Mouse (Mus musculus): Measurements from ENCODE around the gene Gm49336. TPM values are rescaled to one million over a fixed set of nuclear protein-coding genes. Genes with fewer than 3 reads are reported as not detected.

The Gm49336 gene
- polyA plus RNA-seq (2016; fragmentation: Nextera tagmentation; extraction: Ambion mirVana): 56.1 and 58.8 TPM in 2 replicates

DNA sequence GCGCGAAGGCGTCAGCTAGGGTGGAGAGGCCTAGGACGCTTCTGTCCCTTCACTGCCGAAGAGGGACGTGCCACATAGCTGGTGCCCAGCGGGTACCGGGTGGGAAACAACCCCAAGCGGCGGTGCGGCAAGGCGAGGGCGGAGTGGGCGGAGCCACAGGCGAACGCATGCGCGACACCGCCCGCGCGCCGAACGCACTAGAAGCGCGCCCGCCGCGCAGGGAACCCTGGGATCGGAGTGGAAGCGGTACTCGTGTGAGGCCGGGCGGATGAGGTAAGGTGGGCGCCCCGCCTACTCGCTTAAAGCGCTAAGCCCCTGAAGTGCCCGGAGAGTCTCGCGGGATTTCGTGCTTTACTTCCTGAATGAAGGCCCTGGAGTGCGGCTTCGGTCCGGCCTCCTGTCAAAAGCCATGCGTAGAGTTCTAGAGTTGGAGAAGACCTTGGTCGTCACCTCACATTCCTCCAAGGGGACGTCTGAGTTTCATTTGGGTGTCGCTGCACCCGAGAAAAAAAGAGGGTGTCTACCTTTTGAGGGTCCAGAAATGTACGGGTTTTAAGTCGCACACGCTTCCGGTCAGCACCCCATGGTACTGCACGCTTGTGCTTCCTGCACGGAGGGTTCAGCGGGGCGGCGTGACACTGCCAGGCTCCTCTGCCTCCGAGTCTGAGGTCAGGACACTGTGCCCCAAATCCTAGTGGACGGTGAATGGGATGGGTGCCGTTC, at the start of gene Gm49336, which contains the start of gene Nupl1:
Gene Gm49336 (minus strand): TSS at position 227 of the 723 bp plus-strand sequence.
Gene Nupl1 (minus strand): TSS at position 151 of the 723 bp plus-strand sequence.
- peak within 1 kb of the TSS; percentile 87 for H3K27ac ChIP-seq
- ATAC-seq (ENCODE audit: insufficient number of reproducible peaks, insufficient read depth, low FRiP score, low TSS enrichment, low read depth): peak; percentile 99

DNA sequence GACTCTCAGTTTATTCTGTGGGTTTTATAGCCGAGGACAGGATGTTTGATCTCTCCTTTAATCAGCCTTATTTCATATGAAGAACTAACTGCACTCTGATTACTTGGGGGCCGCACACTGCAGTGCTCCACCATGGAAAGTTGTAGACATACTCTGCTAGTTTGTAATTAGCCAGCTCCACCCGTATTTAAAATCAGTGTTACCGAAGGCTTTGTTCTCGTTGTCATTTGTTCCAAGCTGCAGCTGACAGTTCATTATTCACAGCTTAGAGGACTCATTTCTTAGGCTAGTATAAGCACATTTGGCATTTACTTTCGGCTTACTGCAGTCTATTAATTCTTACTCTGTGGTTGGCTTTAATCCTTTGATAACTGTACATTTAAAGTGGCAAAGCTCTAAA, 49.7 kb upstream of the Gm49336 start:
- Histone ChIP-seq H3K36me3 (peaks cover 38% of the 10 kb centered on the region; the same call in 1 of the 2 replicates), H3K9me3 (no peaks in the 10 kb centered on the region), H3K27ac (no peak overlapping the region), H3K4me3 (replicated peaks) (no peak overlapping the region), H3K9ac (replicated peaks) (no peak overlapping the region), H3K4me2 (no peak overlapping the region), H3K27me3 (no peaks in the 10 kb centered on the region), H3K4me1 (replicated peaks) (no peaks in the 10 kb centered on the region)
- WGBS: 73% methylated on average over 6 of the region's 6 CpGs
- ATAC-seq (ENCODE audit: insufficient number of reproducible peaks, insufficient read depth, low FRiP score, low TSS enrichment, low read depth): no peak

More for the DNA sequence above, at the start of gene Gm49336, which contains the start of gene Nupl1:
- H3K4me3 ChIP-seq (replicated peaks): peak within 1 kb of the TSS; percentile 94
- no peaks in the 10 kb centered on the region for H3K9me3 ChIP-seq
- peak within 1 kb of the TSS; percentile 90 for H3K4me2 ChIP-seq
- H3K9ac ChIP-seq (replicated peaks): peak within 1 kb of the TSS; percentile 92
- no peaks in the 10 kb centered on the region for H3K27me3 ChIP-seq
- under 1% methylated on average over 62 of the region's 62 CpGs for WGBS
- H3K36me3 ChIP-seq: no peaks in the 10 kb centered on the region; the same call in 1 of the 2 replicates
- H3K4me1 ChIP-seq (replicated peaks): peaks cover 20% of the 10 kb centered on the region

DNA sequence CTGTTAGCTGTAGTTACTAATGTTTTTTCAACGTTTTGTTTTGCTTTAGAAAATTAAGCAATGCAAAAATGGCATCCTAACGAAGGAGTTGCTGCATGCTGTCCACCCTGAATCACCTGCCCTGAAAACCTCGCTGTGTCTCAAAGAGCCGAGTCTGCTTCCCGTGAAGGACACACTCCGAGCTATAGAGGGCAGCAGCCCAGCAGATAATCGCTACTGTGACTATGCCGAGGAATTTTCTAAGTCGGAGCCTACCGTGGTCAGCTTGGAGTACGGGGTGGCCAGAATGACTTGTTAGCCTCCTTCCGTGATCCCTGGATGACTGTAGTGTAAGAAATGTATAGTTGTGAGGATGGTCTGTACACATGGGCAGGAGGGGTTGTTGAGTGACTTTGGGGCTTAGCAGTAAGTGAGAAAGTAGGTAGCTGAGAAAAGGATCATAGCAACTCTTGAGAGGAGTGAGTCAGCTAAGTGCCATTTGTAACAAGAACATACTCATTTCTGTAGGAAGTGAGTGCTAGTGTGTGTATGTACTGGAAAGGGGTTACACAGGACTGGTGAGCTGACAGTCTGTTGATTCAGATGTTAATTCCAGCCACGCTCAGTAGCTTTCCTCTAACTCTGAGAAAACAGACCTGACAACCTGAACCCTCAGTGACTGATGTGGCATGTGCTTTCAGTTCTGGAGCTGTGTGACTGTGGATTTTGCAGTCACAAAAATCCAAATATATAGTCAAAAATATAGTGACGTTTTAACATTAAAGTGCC, 49.1 kb upstream of the Gm49336 start:
- no peak overlapping the region for H3K27ac ChIP-seq
- 77% methylated on average over 14 of the region's 14 CpGs for WGBS
- no peaks in the 10 kb centered on the region for H3K9me3 ChIP-seq
- no peak for ATAC-seq (ENCODE audit: insufficient number of reproducible peaks, insufficient read depth, low FRiP score, low TSS enrichment, low read depth)
- H3K36me3 ChIP-seq: peaks cover 38% of the 10 kb centered on the region; the same call in 1 of the 2 replicates
- H3K4me2 ChIP-seq: no peak overlapping the region
- no peaks in the 10 kb centered on the region for H3K27me3 ChIP-seq
- H3K9ac ChIP-seq (replicated peaks): no peak overlapping the region
- H3K4me3 ChIP-seq (replicated peaks): no peak overlapping the region
- H3K4me1 ChIP-seq (replicated peaks): no peaks in the 10 kb centered on the region

- no peak for ATAC-seq (ENCODE audit: insufficient number of reproducible peaks, insufficient read depth, low FRiP score, low TSS enrichment, low read depth)
- Histone ChIP-seq H3K9me3 (no peaks in the 10 kb centered on the region), H3K27ac (no peak overlapping the region), H3K36me3 (peaks cover 43% of the 10 kb centered on the region; the same call in 1 of the 2 replicates), H3K4me1 (replicated peaks) (no peaks in the 10 kb centered on the region), H3K9ac (replicated peaks) (no peak overlapping the region), H3K27me3 (no peaks in the 10 kb centered on the region), H3K4me3 (replicated peaks) (no peak overlapping the region), H3K4me2 (no peak overlapping the region)
- 91% methylated on average over 1 of the region's 1 CpGs for WGBS
Measured at GRCm38 (mm10) chr14:60295531-60295930, 44.2 kb upstream of the Gm49336 start.

- H3K9ac ChIP-seq (replicated peaks): no peak overlapping the region
- WGBS: 86% methylated on average over 4 of the region's 4 CpGs
- H3K4me1 ChIP-seq (replicated peaks): no peaks in the 10 kb centered on the region
- H3K27ac ChIP-seq: no peak overlapping the region
- no peaks in the 10 kb centered on the region for H3K27me3 ChIP-seq
- H3K9me3 ChIP-seq: no peaks in the 10 kb centered on the region
- ATAC-seq (ENCODE audit: insufficient number of reproducible peaks, insufficient read depth, low FRiP score, low TSS enrichment, low read depth): no peak
- H3K4me3 ChIP-seq (replicated peaks): no peak overlapping the region
- peaks cover 41% of the 10 kb centered on the region for H3K36me3 ChIP-seq
- no peak overlapping the region for H3K4me2 ChIP-seq
Measured at GRCm38 (mm10) chr14:60290363-60290762, 39.1 kb upstream of the Gm49336 start.

GRCm38 (mm10) chr14:60286194-60286863, 35.0 kb upstream of the Gm49336 start:
- no peak overlapping the region for H3K9ac ChIP-seq (replicated peaks)
- 88% methylated on average over 7 of the region's 7 CpGs for WGBS
- H3K4me1 ChIP-seq (replicated peaks): no peaks in the 10 kb centered on the region
- H3K4me3 ChIP-seq (replicated peaks): no peak overlapping the region
- no peak overlapping the region for H3K27ac ChIP-seq
- no peak overlapping the region for H3K4me2 ChIP-seq
- no peaks in the 10 kb centered on the region for H3K27me3 ChIP-seq
- no peaks in the 10 kb centered on the region for H3K9me3 ChIP-seq
- H3K36me3 ChIP-seq: peaks cover 34% of the 10 kb centered on the region
- no peak for ATAC-seq (ENCODE audit: insufficient number of reproducible peaks, insufficient read depth, low FRiP score, low TSS enrichment, low read depth)

GRCm38 (mm10) chr14:60275301-60276276, 24.3 kb upstream of the Gm49336 start:
- Histone ChIP-seq H3K27ac (0 out of 2 replicates have a peak overlapping the region, but pooled peaks have one; percentile 7), H3K4me1 (replicated peaks) (peaks cover 5% of the 10 kb centered on the region), H3K27me3 (no peaks in the 10 kb centered on the region), H3K4me3 (replicated peaks) (no peak overlapping the region), H3K4me2 (no peak overlapping the region), H3K9me3 (no peaks in the 10 kb centered on the region), H3K36me3 (no peaks in the 10 kb centered on the region), H3K9ac (replicated peaks) (no peak overlapping the region)
- WGBS: 76% methylated on average over 7 of the region's 7 CpGs
- ATAC-seq (ENCODE audit: insufficient number of reproducible peaks, insufficient read depth, low FRiP score, low TSS enrichment, low read depth): no peak

DNA sequence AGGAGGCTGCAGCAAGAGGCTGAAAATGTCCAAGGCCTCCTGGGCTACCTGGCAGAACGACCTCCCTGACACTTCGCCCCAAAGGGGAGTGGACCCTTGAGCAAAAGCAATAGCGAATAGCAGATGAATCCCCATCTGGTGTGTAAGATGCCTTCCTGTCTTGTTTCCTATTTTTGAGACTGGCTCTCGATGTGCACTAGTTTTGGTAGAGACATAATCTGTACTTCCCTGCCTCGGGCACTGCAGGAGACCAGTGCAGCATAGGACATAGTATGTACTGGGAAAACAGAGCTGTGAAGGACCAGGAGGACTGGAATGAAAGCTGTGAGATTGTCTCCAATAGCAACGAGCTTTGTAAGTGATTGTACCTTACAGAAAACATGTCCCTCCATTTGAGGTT, 22.0 kb upstream of the Gm49336 start:
- peaks cover 5% of the 10 kb centered on the region for H3K4me1 ChIP-seq (replicated peaks)
- 86% methylated on average over 6 of the region's 6 CpGs for WGBS
- H3K9me3 ChIP-seq: no peaks in the 10 kb centered on the region
- no peak overlapping the region for H3K9ac ChIP-seq (replicated peaks)
- no peaks in the 10 kb centered on the region for H3K36me3 ChIP-seq
- H3K4me3 ChIP-seq (replicated peaks): no peak overlapping the region
- no peak overlapping the region for H3K4me2 ChIP-seq
- no peaks in the 10 kb centered on the region for H3K27me3 ChIP-seq
- H3K27ac ChIP-seq: no peak overlapping the region
- ATAC-seq (ENCODE audit: insufficient number of reproducible peaks, insufficient read depth, low FRiP score, low TSS enrichment, low read depth): no peak

DNA sequence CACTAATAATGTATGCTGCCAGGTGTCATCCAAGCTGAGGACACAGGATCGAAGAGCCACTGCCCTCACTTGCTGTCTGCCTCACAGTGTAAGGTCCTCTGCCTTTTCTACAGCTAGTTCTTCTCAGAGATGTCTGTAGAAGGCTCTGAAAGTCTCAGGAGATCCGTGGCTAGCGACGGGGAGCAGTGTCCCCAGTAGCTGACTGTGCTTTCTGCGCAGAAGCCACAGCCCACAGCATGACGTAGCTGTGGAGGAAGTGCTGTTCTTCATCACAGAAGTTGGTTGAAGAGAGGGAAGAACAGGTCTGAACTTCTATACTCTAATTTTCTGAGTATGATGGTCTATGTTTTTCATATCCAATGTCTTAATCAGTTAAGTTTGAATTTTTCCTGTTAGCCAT, 18.0 kb upstream of the Gm49336 start:
- Histone ChIP-seq H3K36me3 (no peaks in the 10 kb centered on the region), H3K4me1 (replicated peaks) (0 out of 2 replicates have a peak, but pooled peaks cover 3% of the 10 kb centered on the region)
- WGBS: 85% methylated on average over 6 of the region's 6 CpGs

More for the DNA sequence above, 18.0 kb upstream of the Gm49336 start:
- H3K4me3 ChIP-seq (replicated peaks): no peak overlapping the region
- no peak overlapping the region for H3K9ac ChIP-seq (replicated peaks)
- H3K4me2 ChIP-seq: no peak overlapping the region
- no peak overlapping the region for H3K27ac ChIP-seq
- H3K27me3 ChIP-seq: no peaks in the 10 kb centered on the region
- no peak for ATAC-seq (ENCODE audit: insufficient number of reproducible peaks, insufficient read depth, low FRiP score, low TSS enrichment, low read depth)
- H3K9me3 ChIP-seq: no peaks in the 10 kb centered on the region

Data from limb, embryonic 12.5 days (tissue).